Comparison of ENCODE assay signal across 24 mouse cellular contexts in the genomic region with DNA sequence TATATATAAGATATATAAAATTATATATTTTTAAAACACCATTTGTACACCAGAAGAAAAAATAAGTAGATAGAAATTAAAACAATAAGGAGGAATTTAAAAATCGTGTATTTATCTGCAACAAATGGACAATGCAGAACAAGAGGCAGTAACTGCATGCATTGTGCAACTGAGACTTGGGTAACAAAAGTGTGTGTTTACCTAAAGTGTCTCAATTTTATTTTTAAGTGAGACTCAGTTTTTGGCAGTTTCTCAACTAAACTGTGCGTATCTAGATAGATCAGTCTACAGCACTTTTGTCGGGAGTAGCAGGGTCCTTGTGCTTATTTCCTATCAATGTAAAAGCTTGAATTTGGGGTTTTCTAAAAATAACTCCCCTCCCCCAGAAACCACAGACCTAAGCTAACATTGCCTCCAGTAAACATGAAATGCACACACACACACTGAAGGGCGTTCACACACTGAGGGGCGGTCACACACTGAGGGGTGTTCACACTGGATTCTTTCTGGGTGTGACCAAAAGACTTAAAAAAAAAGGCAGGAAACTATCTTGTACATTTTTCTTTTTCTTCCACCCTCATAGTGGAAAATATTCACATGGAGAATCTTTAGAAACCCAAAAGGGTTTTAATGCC.
A peak's percentile ranks its signal among the peaks of the same experiment; 100 is the strongest.
DNase-seq lines count a peak whose midpoint lies in the region; ATAC-seq and TF ChIP-seq lines count a peak whose summit lies in the region.
"Had no signal": no experiment of that assay in that cellular context is flagged by ENCODE, and none has a peak within 500 bp of the region (broad histone marks: within the 10 kb centered on the region; RNA-seq: fewer than 3 reads in every experiment).

No protein-coding gene starts in this region.

- H3K4me2 ChIP-seq in lung, embryonic 14.5 days: no peak overlapping the region
- no peak overlapping the region for H3K4me2 ChIP-seq in CH12.LX (ENCODE audit: insufficient read depth, low read depth, poor library complexity, severe bottlenecking)
- no peak overlapping the region for H3K4me2 ChIP-seq in neural tube, embryonic 15.5 days
- H3K4me2 ChIP-seq: forebrain, embryonic 15.5 days; hindbrain, embryonic 12.5 days; limb, embryonic 15.5 days; midbrain, embryonic 15.5 days had no signal

- H3K27ac ChIP-seq in lung, embryonic 14.5 days (ENCODE audit: low read depth): no peak overlapping the region
- H3K27ac ChIP-seq in CH12.LX (ENCODE audit: insufficient read depth, low read depth): no peak overlapping the region
- no peak overlapping the region for H3K27ac ChIP-seq in limb, embryonic 10.5 days
- H3K27ac ChIP-seq in neural tube, embryonic 15.5 days (replicated peaks): no peak overlapping the region
- H3K27ac ChIP-seq: forebrain, embryonic 15.5 days; heart, embryonic 10.5 days; hindbrain, embryonic 12.5 days; layer of hippocampus, adult 2 months; limb, embryonic 15.5 days; macrophage; midbrain, embryonic 15.5 days had no signal

- in situ Hi-C loops in CH12.LX (cut with MboI; ENCODE audit: low pct_ligation_motif_present, low pct_unique_long_range_greater_than_20kb, low sequenced_read_pairs): no loop called here

- TF ChIP-seq RAD21 in CH12.LX (IDR thresholded peaks at IDR 0.05; ENCODE audit: low read depth, low read length): no peak

- H3K79me2 ChIP-seq in CH12.LX (replicated peaks; ENCODE audit: control insufficient read depth, extremely low read depth, insufficient read depth, poor library complexity, severe bottlenecking): no peaks in the 10 kb centered on the region

- TF ChIP-seq CTCF in lung, embryonic 14.5 days (IDR thresholded peaks at IDR 0.05; ENCODE audit: low read depth): no peak
- no peak for TF ChIP-seq CTCF in CH12.LX (conservative IDR thresholded peaks at IDR 0.05 in 1 of 2, IDR thresholded peaks at IDR 0.05 in 1 of 2; ENCODE audit: low read depth in 2 of 2, low read length in 2 of 2)

- no peaks in the 10 kb centered on the region for H3K36me3 ChIP-seq in lung, embryonic 14.5 days (ENCODE audit: insufficient read depth)
- no peaks in the 10 kb centered on the region for H3K36me3 ChIP-seq in CH12.LX (replicated peaks in 1 of 2; ENCODE audit: control insufficient read depth in 1 of 2, insufficient read depth in 1 of 2, low read length in 1 of 2)
- H3K36me3 ChIP-seq in limb, embryonic 10.5 days: no peaks in the 10 kb centered on the region
- H3K36me3 ChIP-seq in neural tube, embryonic 15.5 days: no peaks in the 10 kb centered on the region
- H3K36me3 ChIP-seq: forebrain, embryonic 15.5 days; heart, embryonic 10.5 days; hindbrain, embryonic 12.5 days; limb, embryonic 15.5 days; midbrain, embryonic 15.5 days had no signal

- no peaks in the 10 kb centered on the region for H3K4me1 ChIP-seq in lung, embryonic 14.5 days (ENCODE audit: insufficient read depth)
- H3K4me1 ChIP-seq in CH12.LX (ENCODE audit: control insufficient read depth in 1 of 2, insufficient read depth in 2 of 2): peaks cover 3 to 12% of the 10 kb centered on the region in 2 experiments; a peak in 2 of 4 replicates
- H3K4me1 ChIP-seq in limb, embryonic 10.5 days: no peaks in the 10 kb centered on the region
- no peaks in the 10 kb centered on the region for H3K4me1 ChIP-seq in neural tube, embryonic 15.5 days
- H3K4me1 ChIP-seq: forebrain, embryonic 15.5 days; heart, embryonic 10.5 days; hindbrain, embryonic 12.5 days; limb, embryonic 15.5 days; midbrain, embryonic 15.5 days had no signal

- H3K9ac ChIP-seq in lung, embryonic 14.5 days: no peak overlapping the region
- no peak overlapping the region for H3K9ac ChIP-seq in CH12.LX (ENCODE audit: insufficient read depth, low read depth)
- no peak overlapping the region for H3K9ac ChIP-seq in neural tube, embryonic 15.5 days (replicated peaks)
- H3K9ac ChIP-seq: forebrain, embryonic 15.5 days; hindbrain, embryonic 12.5 days; limb, embryonic 15.5 days; midbrain, embryonic 15.5 days had no signal

- dilution Hi-C loops in CH12.LX (cut with MboI; ENCODE audit: extremely low pct_ligation_motif_present, extremely low pct_unique_long_range_greater_than_20kb, low sequenced_read_pairs): no loop called here

- H3K4me3 ChIP-seq in lung, embryonic 14.5 days (ENCODE audit: low read depth, low read length): no peak overlapping the region
- H3K4me3 ChIP-seq in CH12.LX (replicated peaks in 1 of 3; ENCODE audit: low read depth in 2 of 3, low read length in 2 of 3, poor library complexity in 1 of 3): no peak overlapping the region
- no peak overlapping the region for H3K4me3 ChIP-seq in limb, embryonic 10.5 days
- H3K4me3 ChIP-seq in neural tube, embryonic 15.5 days (replicated peaks): no peak overlapping the region
- H3K4me3 ChIP-seq: erythroblast, embryonic 14.5 days; forebrain, embryonic 15.5 days; heart, embryonic 10.5 days; hindbrain, embryonic 12.5 days; layer of hippocampus, adult 2 months; limb, embryonic 15.5 days; midbrain, embryonic 15.5 days had no signal

- no peaks in the 10 kb centered on the region for H3K27me3 ChIP-seq in lung, embryonic 14.5 days (ENCODE audit: insufficient read depth, low read length)
- H3K27me3 ChIP-seq in CH12.LX (replicated peaks): no peaks in the 10 kb centered on the region
- no peaks in the 10 kb centered on the region for H3K27me3 ChIP-seq in limb, embryonic 10.5 days (ENCODE audit: low read depth, poor library complexity, severe bottlenecking)
- H3K27me3 ChIP-seq in neural tube, embryonic 15.5 days (replicated peaks): no peaks in the 10 kb centered on the region
- H3K27me3 ChIP-seq: forebrain, embryonic 15.5 days; hindbrain, embryonic 12.5 days; limb, embryonic 15.5 days; midbrain, embryonic 15.5 days; Patski had no signal

- TF ChIP-seq POLR2A in CH12.LX (IDR thresholded peaks at IDR 0.05; ENCODE audit: low read depth, low read length): no peak

- no peaks in the 10 kb centered on the region for H3K9me3 ChIP-seq in lung, embryonic 14.5 days (ENCODE audit: low read depth, low read length)
- H3K9me3 ChIP-seq in CH12.LX (replicated peaks; ENCODE audit: low read length): no peaks in the 10 kb centered on the region
- no peaks in the 10 kb centered on the region for H3K9me3 ChIP-seq in limb, embryonic 10.5 days (replicated peaks)
- no peaks in the 10 kb centered on the region for H3K9me3 ChIP-seq in neural tube, embryonic 15.5 days (replicated peaks)
- H3K9me3 ChIP-seq: forebrain, embryonic 15.5 days; heart, embryonic 10.5 days; hindbrain, embryonic 12.5 days; limb, embryonic 15.5 days; midbrain, embryonic 15.5 days had no signal

- 67% methylated on average over 5 of the region's 5 CpGs for WGBS in lung, embryonic 14.5 days
- 93% methylated on average over 5 of the region's 5 CpGs for WGBS in limb, embryonic 10.5 days
- whole genome bisulfite sequencing in neural tube, embryonic 15.5 days: 91% methylated on average over 5 of the region's 5 CpGs

- no peak for TF ChIP-seq EP300 in CH12.LX (IDR thresholded peaks at IDR 0.05; ENCODE audit: low read length)

- ATAC-seq in lung, embryonic 14.5 days (ENCODE audit: insufficient read depth): no peak
- ATAC-seq in megakaryocyte-erythroid progenitor cell, adult 5-6 weeks (replicated peaks; ENCODE audit: low FRiP score, low TSS enrichment, poor library complexity, severe bottlenecking): peak; percentile 78
- no peak for ATAC-seq in neural tube, embryonic 15.5 days (ENCODE audit: low FRiP score)
- ATAC-seq: forebrain, embryonic 15.5 days; inflammation-experienced regulatory T-cells, adult 6 months; midbrain, embryonic 15.5 days; Patski had no signal

- peak; percentile 42 for DNase-seq in lung, embryonic 14.5 days
- DNase-seq in lung, adult 18-20 months: no peak
- DNase-seq in CH12.LX (ENCODE audit: extremely low read depth): no peak
- DNase-seq in induced T-regulatory cell, adult 2 months (ENCODE audit: low read depth): peak; percentile 22
- no peak for DNase-seq in limb, embryonic 10.5 days (ENCODE audit: low spot score)
- DNase-seq in right cerebral cortex, postnatal 14 days: no peak
- DNase-seq: adrenal gland, postnatal 10 days; cerebellum, adult 11 months; cerebellum, postnatal 36 days; kidney, adult 8-10 months; kidney, postnatal 14 days; layer of hippocampus, postnatal 36 days had no signal

TF ChIP-seq in CH12.LX, 34 proteins besides CTCF, POLR2A, EP300 and RAD21:
- TF ChIP-seq E2F4 (IDR thresholded peaks at IDR 0.05; ENCODE audit: insufficient replicate concordance, low read depth, low read length) (no peak), JUN (IDR thresholded peaks at IDR 0.05; ENCODE audit: insufficient read depth, low read depth, low read length) (no peak), ZMIZ1 (IDR thresholded peaks at IDR 0.05; ENCODE audit: low read depth, low read length) (no peak), MEF2A (IDR thresholded peaks at IDR 0.05; ENCODE audit: borderline replicate concordance, low read depth, low read length) (peak; percentile 33; the same call in 1 of the 2 replicates), HCFC1 (IDR thresholded peaks at IDR 0.05; ENCODE audit: low read depth, low read length) (no peak), CHD1 (IDR thresholded peaks at IDR 0.05; ENCODE audit: low read depth, low read length) (no peak), POLR2AphosphoS2 (IDR thresholded peaks at IDR 0.05; ENCODE audit: low read depth, low read length) (no peak), KAT2A (IDR thresholded peaks at IDR 0.05; ENCODE audit: insufficient replicate concordance, low read length) (no peak), ZKSCAN1 (IDR thresholded peaks at IDR 0.05; ENCODE audit: borderline replicate concordance, low read depth, low read length) (no peak)
TF ChIP-seq in CH12.LX: peak in this region for 1.

Comparison
In these comparisons a context has a peak if more than half of its experiments do, and no peak if none do; other contexts are left out.
1. DNase-seq: peak in lung, embryonic 14.5 days (single experiment) and induced T-regulatory cell, adult 2 months (single experiment); none in lung, adult 18-20 months (0 of 2), CH12.LX (single experiment), limb, embryonic 10.5 days (single experiment) and right cerebral cortex, postnatal 14 days (single experiment).